Mouse (Mus musculus) forebrain, embryonic 16.5 days (tissue): Measurements from ENCODE around the gene Adgrg2. TPM values are rescaled to one million over a fixed set of nuclear protein-coding genes. Genes with fewer than 3 reads are reported as not detected.
A peak's percentile ranks its signal among the peaks of the same experiment; 100 is the strongest.

Experiments
- ATAC-seq: fragments of 200-750 bp; cut with Nextera tagmentation; 2 replicates; pipeline ENCODE4 v1.8.0; 2017; ENCODE audit warnings: mild to moderate bottlenecking, moderate library complexity
- H3K27ac ChIP-seq: fragments of 300-500 bp; sonication (generic); 2 replicates; pipeline ENCODE4 v1.5.1; 2014; ENCODE audit warnings: low read length, control low read depth
- H3K27me3 ChIP-seq: fragments of 300-500 bp; sonication (generic); replicated peaks from 2 replicates; pipeline ENCODE4 v1.6.1; 2014; ENCODE audit warnings: low read length; ENCODE audit not compliant: control insufficient read depth, insufficient read depth
- H3K36me3 ChIP-seq: fragments of 300-500 bp; sonication (generic); 2 replicates; pipeline ENCODE4 v1.6.1; 2014; ENCODE audit not compliant: control insufficient read depth, insufficient read depth
- H3K4me1 ChIP-seq: fragments of 300-500 bp; sonication (generic); replicated peaks from 2 replicates; pipeline ENCODE4 v1.6.1; 2014; ENCODE audit warnings: low read length; ENCODE audit not compliant: control insufficient read depth, insufficient read depth
- H3K4me2 ChIP-seq: fragments of 300-500 bp; sonication (generic); 2 replicates; pipeline ENCODE4 v1.6.1; 2014; ENCODE audit warnings: mild to moderate bottlenecking, low read length, control low read depth
- H3K4me3 ChIP-seq: fragments of 300-500 bp; sonication (generic); replicated peaks from 2 replicates; pipeline ENCODE4 v1.5.1; 2014; ENCODE audit warnings: mild to moderate bottlenecking, low read length, control low read depth
- H3K9ac ChIP-seq: fragments of 300-500 bp; sonication (generic); replicated peaks from 2 replicates; pipeline ENCODE4 v1.6.1; 2014; ENCODE audit warnings: low read depth, low read length, control low read depth
- H3K9me3 ChIP-seq: fragments of 300-500 bp; sonication (generic); 2 replicates; pipeline ENCODE4 v1.6.1; 2016; ENCODE audit warnings: low read length; ENCODE audit not compliant: control insufficient read depth
- WGBS: fragments of 180-500 bp; shearing (Covaris S2); extraction: QIAGEN DNeasy Blood & Tissue Kit; methylation state at CpG from one replicate; pipeline ENCODE4 v1.1.7; 2014; 5-methylcytosine and 5-hydroxymethylcytosine counted together
- polyA plus RNA-seq: library from polyadenylated mRNA; unstranded; fragments of >200 nt; fragmentation: Nextera tagmentation; extraction: Ambion mirVana; gene quantifications from 2 replicates; pipeline ENCODE4 v1.2.1, GENCODE M21; 2015

The Adgrg2 gene
- polyA plus RNA-seq, 1 experiment from 2014 or later: 0.95 TPM

- Histone ChIP-seq H3K4me1 (no peaks in the 10 kb centered on the region), H3K4me3 (no peak overlapping the region), H3K4me2 (no peak overlapping the region), H3K36me3 (no peaks in the 10 kb centered on the region), H3K27ac (no peak overlapping the region), H3K9ac (no peak overlapping the region), H3K9me3 (no peaks in the 10 kb centered on the region), H3K27me3 (no peaks in the 10 kb centered on the region)
- no peak for ATAC-seq
- 27% methylated on average over 1 of the region's 1 CpGs for WGBS
Observed at GRCm38 (mm10) chrX:160426486-160426885, 36.0 kb downstream of the Adgrg2 start.

- no peaks in the 10 kb centered on the region for H3K27me3 ChIP-seq
- H3K4me1 ChIP-seq: no peaks in the 10 kb centered on the region
- no peak overlapping the region for H3K4me2 ChIP-seq
- no peak overlapping the region for H3K9ac ChIP-seq
- no peaks in the 10 kb centered on the region for H3K9me3 ChIP-seq
- no peak overlapping the region for H3K27ac ChIP-seq
- ATAC-seq: no peak
- H3K36me3 ChIP-seq: no peaks in the 10 kb centered on the region
- no peak overlapping the region for H3K4me3 ChIP-seq
- 70% methylated on average over 1 of the region's 1 CpGs for WGBS
Observed at GRCm38 (mm10) chrX:160426930-160427329, 36.4 kb downstream of the Adgrg2 start.

- Histone ChIP-seq H3K4me1 (no peaks in the 10 kb centered on the region), H3K4me3 (no peak overlapping the region), H3K36me3 (no peaks in the 10 kb centered on the region), H3K27me3 (no peaks in the 10 kb centered on the region), H3K4me2 (no peak overlapping the region), H3K9me3 (no peaks in the 10 kb centered on the region), H3K27ac (no peak overlapping the region), H3K9ac (no peak overlapping the region)
- no peak for ATAC-seq
- 88% methylated on average over 7 of the region's 7 CpGs for WGBS
Observed at GRCm38 (mm10) chrX:160432192-160432591, 41.7 kb downstream of the Adgrg2 start.

DNA sequence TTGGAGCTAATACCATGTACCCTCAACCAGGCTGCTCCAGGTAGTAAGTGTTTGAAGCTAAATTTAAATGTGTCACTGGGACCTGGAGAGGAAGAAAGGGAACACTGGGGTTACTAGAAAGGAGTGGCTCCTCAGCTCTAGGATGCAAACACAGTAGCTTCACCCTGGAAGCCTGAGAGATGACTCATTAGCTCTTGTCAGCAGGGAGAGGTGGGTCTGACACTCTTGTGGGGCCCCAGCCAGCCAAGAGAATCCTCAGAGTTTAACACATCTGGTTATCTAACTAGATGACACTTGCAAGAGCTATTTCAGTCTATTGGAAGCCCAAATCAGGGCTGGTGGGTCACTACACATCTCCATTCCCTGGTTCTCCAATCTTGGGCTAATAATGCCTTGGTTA, 50.8 kb downstream of the Adgrg2 start:
- Histone ChIP-seq H3K27me3 (no peaks in the 10 kb centered on the region), H3K9ac (no peak overlapping the region), H3K4me2 (no peak overlapping the region), H3K27ac (no peak overlapping the region), H3K36me3 (no peaks in the 10 kb centered on the region), H3K4me1 (no peaks in the 10 kb centered on the region), H3K4me3 (no peak overlapping the region), H3K9me3 (no peaks in the 10 kb centered on the region)
- ATAC-seq: no peak

DNA sequence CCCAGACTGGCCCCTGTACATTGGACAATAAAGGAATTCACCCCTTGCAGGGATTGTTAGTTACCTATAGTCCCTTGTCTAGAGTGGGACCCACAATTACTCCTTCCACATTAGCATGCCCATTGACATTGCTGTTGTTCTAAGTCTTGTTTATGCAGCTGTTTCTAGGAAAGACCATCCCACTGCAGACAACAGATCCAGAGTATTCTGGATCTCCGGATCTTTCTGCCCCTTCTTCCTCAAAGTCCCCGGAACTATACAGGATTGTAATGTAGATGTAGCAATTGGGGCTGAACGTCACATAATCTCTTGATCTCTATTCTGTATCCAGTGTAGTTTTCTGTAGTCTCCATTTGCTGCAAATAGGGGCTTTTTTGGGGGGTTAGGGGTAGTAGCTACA, 57.9 kb downstream of the Adgrg2 start:
- Histone ChIP-seq H3K36me3 (no peaks in the 10 kb centered on the region), H3K4me2 (no peak overlapping the region), H3K27ac (no peak overlapping the region), H3K9ac (no peak overlapping the region), H3K4me1 (no peaks in the 10 kb centered on the region), H3K4me3 (no peak overlapping the region), H3K9me3 (no peaks in the 10 kb centered on the region), H3K27me3 (no peaks in the 10 kb centered on the region)
- 84% methylated on average over 3 of the region's 3 CpGs for WGBS
- no peak for ATAC-seq

GRCm38 (mm10) chrX:160449363-160449762, 58.9 kb downstream of the Adgrg2 start:
- 66% methylated on average over 2 of the region's 2 CpGs for WGBS
- Histone ChIP-seq H3K27me3 (no peaks in the 10 kb centered on the region), H3K4me3 (no peak overlapping the region), H3K27ac (no peak overlapping the region), H3K4me1 (no peaks in the 10 kb centered on the region), H3K36me3 (no peaks in the 10 kb centered on the region), H3K9me3 (no peaks in the 10 kb centered on the region), H3K9ac (no peak overlapping the region), H3K4me2 (no peak overlapping the region)
- no peak for ATAC-seq

GRCm38 (mm10) chrX:160455686-160456085, 65.2 kb downstream of the Adgrg2 start:
- Histone ChIP-seq H3K9ac (no peak overlapping the region), H3K27ac (no peak overlapping the region), H3K9me3 (no peaks in the 10 kb centered on the region), H3K4me2 (no peak overlapping the region), H3K27me3 (no peaks in the 10 kb centered on the region), H3K4me3 (no peak overlapping the region), H3K4me1 (no peaks in the 10 kb centered on the region), H3K36me3 (no peaks in the 10 kb centered on the region)
- no peak for ATAC-seq
- WGBS: 74% methylated on average over 5 of the region's 5 CpGs

GRCm38 (mm10) chrX:160471257-160471786, 80.8 kb downstream of the Adgrg2 start:
- ATAC-seq: no peak
- Histone ChIP-seq H3K36me3 (no peaks in the 10 kb centered on the region), H3K27me3 (0 out of 2 replicates have a peak, but pooled peaks cover 2% of the 10 kb centered on the region), H3K4me3 (no peak overlapping the region), H3K9me3 (no peaks in the 10 kb centered on the region), H3K4me2 (no peak overlapping the region), H3K27ac (no peak overlapping the region), H3K9ac (no peak overlapping the region), H3K4me1 (no peaks in the 10 kb centered on the region)
- 71% methylated on average over 3 of the region's 3 CpGs for WGBS

DNA sequence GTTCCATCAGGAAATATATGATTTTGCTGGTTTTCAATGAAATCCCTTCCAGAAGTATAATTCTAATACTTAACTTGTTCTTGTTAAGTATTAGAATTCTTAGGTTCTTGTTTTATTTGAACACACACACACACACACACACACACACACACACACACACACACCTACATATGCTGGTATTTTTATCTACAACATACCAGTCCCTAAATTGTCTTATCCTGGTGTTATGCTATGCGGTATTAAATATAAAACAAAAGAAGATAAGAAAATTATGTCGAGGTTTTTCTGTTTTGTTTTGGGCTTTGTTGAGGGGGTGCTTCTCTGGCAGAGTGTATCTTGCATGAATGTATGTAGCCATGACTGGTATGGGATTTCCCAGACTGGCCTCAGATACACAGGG, 99.3 kb downstream of the Adgrg2 start:
- H3K27ac ChIP-seq: no peak overlapping the region
- WGBS: 84% methylated on average over 2 of the region's 2 CpGs
- no peak for ATAC-seq
- no peak overlapping the region for H3K4me2 ChIP-seq
- no peaks in the 10 kb centered on the region for H3K27me3 ChIP-seq
- H3K4me1 ChIP-seq: no peaks in the 10 kb centered on the region
- H3K9me3 ChIP-seq: no peaks in the 10 kb centered on the region
- H3K36me3 ChIP-seq: no peaks in the 10 kb centered on the region
- H3K9ac ChIP-seq: no peak overlapping the region
- no peak overlapping the region for H3K4me3 ChIP-seq

GRCm38 (mm10) chrX:160494333-160494732, 103.8 kb downstream of the Adgrg2 start:
- WGBS: 22% methylated on average over 2 of the region's 3 CpGs
- H3K4me2 ChIP-seq: no peak overlapping the region
- no peak overlapping the region for H3K4me3 ChIP-seq
- ATAC-seq: peak; percentile 73
- no peak overlapping the region for H3K9ac ChIP-seq
- no peaks in the 10 kb centered on the region; the same call in 1 of the 2 replicates for H3K27me3 ChIP-seq
- no peaks in the 10 kb centered on the region for H3K9me3 ChIP-seq
- no peak overlapping the region for H3K27ac ChIP-seq
- H3K36me3 ChIP-seq: no peaks in the 10 kb centered on the region
- no peaks in the 10 kb centered on the region for H3K4me1 ChIP-seq
